ENCODE assay signal across 8 mouse cellular contexts in the genomic region with DNA sequence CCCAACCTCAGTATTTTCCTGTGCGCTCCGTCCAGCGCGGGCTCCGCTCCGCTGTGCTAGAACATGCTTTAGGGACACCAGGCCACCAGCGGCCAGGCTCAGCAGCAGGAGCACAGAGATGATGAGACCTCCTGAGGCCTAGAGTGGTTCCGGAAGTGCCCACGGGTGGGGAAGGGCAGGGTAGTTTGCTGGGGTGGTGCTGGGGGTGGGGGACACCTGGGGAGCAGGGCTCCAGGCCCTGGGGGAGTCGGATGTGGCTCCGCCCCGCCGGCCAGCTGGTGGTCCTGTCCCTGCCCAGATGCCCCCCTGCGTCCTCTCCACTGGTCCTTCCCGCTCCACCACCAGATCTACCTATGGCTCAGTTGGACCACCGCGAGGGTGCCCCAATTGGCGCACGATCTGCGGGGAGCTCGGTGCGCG. TPM values are rescaled to one million over a fixed set of nuclear protein-coding genes. Genes with fewer than 3 reads are reported as not detected.
DNase-seq lines count a peak whose midpoint lies in the region; ATAC-seq and TF ChIP-seq lines count a peak whose summit lies in the region.

No protein-coding gene starts in this region.

- TF ChIP-seq EP300 in ES-Bruce4 (IDR thresholded peaks at IDR 0.05; ENCODE audit: insufficient read depth, low read depth, low read length) = 0 out of 2 replicates have a peak, but pooled peaks have one; percentile 25

- H3K4me2 ChIP-seq in neural tube, embryonic 11.5 days (ENCODE audit: low read depth) = peak overlapping the region; percentile 91

- no peaks in the 10 kb centered on the region for H3K9me3 ChIP-seq in ES-Bruce4 (replicated peaks; ENCODE audit: control insufficient read depth, insufficient read depth, low read length, poor library complexity, severe bottlenecking)
- H3K9me3 ChIP-seq in forebrain, embryonic 10.5 days = no peaks in the 10 kb centered on the region
- no peaks in the 10 kb centered on the region for H3K9me3 ChIP-seq in neural tube, embryonic 11.5 days (ENCODE audit: control insufficient read depth, low read length)

- H3K36me3 ChIP-seq in ES-Bruce4 (ENCODE audit: control insufficient read depth, insufficient read depth, low read length, poor library complexity, severe bottlenecking) = no peaks in the 10 kb centered on the region
- no peaks in the 10 kb centered on the region for H3K36me3 ChIP-seq in forebrain, embryonic 10.5 days (replicated peaks)
- H3K36me3 ChIP-seq in neural tube, embryonic 11.5 days (ENCODE audit: control insufficient read depth, insufficient read depth, low read length) = no peaks in the 10 kb centered on the region

- peak overlapping the region; percentile 77 for H3K9ac ChIP-seq in ES-Bruce4 (ENCODE audit: low read depth, poor library complexity, severe bottlenecking)
- peak overlapping the region; percentile 60 for H3K9ac ChIP-seq in neural tube, embryonic 11.5 days (ENCODE audit: low read length)

- H3K27me3 ChIP-seq in ES-Bruce4 (ENCODE audit: control insufficient read depth, insufficient read depth, low read length, poor library complexity, severe bottlenecking) = no peaks in the 10 kb centered on the region
- H3K27me3 ChIP-seq in forebrain, embryonic 10.5 days (ENCODE audit: poor library complexity, severe bottlenecking) = peaks cover 50% of the 10 kb centered on the region
- no peaks in the 10 kb centered on the region for H3K27me3 ChIP-seq in neural tube, embryonic 11.5 days (ENCODE audit: control insufficient read depth, insufficient read depth, low read length)

- DNase-seq in cerebellum, postnatal 25 days = peak; percentile 41 to 48
- no peak for DNase-seq in cerebellum, postnatal 4 days (ENCODE audit: low spot score in 2 of 2)
- DNase-seq in forebrain, embryonic 10.5 days (ENCODE audit: extremely low spot score, low spot score) = no peak
- DNase-seq in kidney, postnatal 36 days = peak; percentile 34 to 53
- DNase-seq in neural tube, embryonic 11.5 days (ENCODE audit: low spot score) = peak; percentile 55
- no peak for DNase-seq in gastrocnemius, adult 8-10 months (ENCODE audit: low spot score in 2 of 2)
- no peak for DNase-seq in left cerebral cortex, adult 18-20 months (ENCODE audit: low spot score in 2 of 2)

- H3K4me1 ChIP-seq in ES-Bruce4 (ENCODE audit: control insufficient read depth, insufficient read depth, low read length) = peaks cover 5% of the 10 kb centered on the region
- peaks cover 24% of the 10 kb centered on the region for H3K4me1 ChIP-seq in forebrain, embryonic 10.5 days
- peaks cover 5% of the 10 kb centered on the region; the same call in 1 of the 2 replicates for H3K4me1 ChIP-seq in neural tube, embryonic 11.5 days (ENCODE audit: control insufficient read depth, insufficient read depth, low read length)

- TF ChIP-seq POLR2A in ES-Bruce4 (IDR thresholded peaks at IDR 0.05; ENCODE audit: insufficient read depth, low read length) = no peak

- ATAC-seq in neural tube, embryonic 11.5 days (ENCODE audit: insufficient read depth, low FRiP score, low TSS enrichment) = peak; percentile 64; the same call in 1 of the 2 replicates

- peak overlapping the region; percentile 3; the same call in 1 of the 2 replicates for H3K27ac ChIP-seq in ES-Bruce4 (ENCODE audit: insufficient read depth, low read length)
- H3K27ac ChIP-seq in forebrain, embryonic 10.5 days = peak overlapping the region; percentile 72
- no peak overlapping the region for H3K27ac ChIP-seq in neural tube, embryonic 11.5 days (ENCODE audit: low read depth, low read length)

- TF ChIP-seq CTCF in ES-Bruce4 (IDR thresholded peaks at IDR 0.05; ENCODE audit: low read depth, low read length) = no peak

- under 1% methylated on average over 23 of the region's 23 CpGs for WGBS in forebrain, embryonic 10.5 days
- WGBS in neural tube, embryonic 11.5 days = 2% methylated on average over 23 of the region's 23 CpGs

- H3K4me3 ChIP-seq in ES-Bruce4 (ENCODE audit: low read depth, low read length) = peak overlapping the region; percentile 70
- H3K4me3 ChIP-seq in forebrain, embryonic 10.5 days = peak overlapping the region; percentile 58
- peak overlapping the region; percentile 38 for H3K4me3 ChIP-seq in neural tube, embryonic 11.5 days (ENCODE audit: low read depth, low read length)

RNA-seq across cellular contexts. Expression of gene Gm5134, which starts 3.5 kb away (rescaled TPM):
- polyA plus RNA-seq in ES-Bruce4 (2011; ENCODE audit: insufficient read depth, insufficient read length, low read depth, missing spikeins) = 0.38 and 0.43 TPM in 2 replicates
- polyA plus RNA-seq in forebrain, embryonic 10.5 days (2016; fragmentation: Nextera tagmentation; extraction: Ambion mirVana) = 0.12 and 0.19 TPM in 2 replicates
- 0.19 TPM in 1 of 2 replicates, not detected in the other for polyA plus RNA-seq in neural tube, embryonic 11.5 days (2014; fragmentation: Nextera tagmentation; extraction: Ambion mirVana)
- not detected for total RNA-seq in gastrocnemius, adult 8-10 months (2022)
- not detected for total RNA-seq in left cerebral cortex, adult 18-20 months (2021)

RNA-seq across cellular contexts. Expression of gene Vpreb3, which starts 7.9 kb away (rescaled TPM):
- polyA plus RNA-seq in ES-Bruce4 (2011; ENCODE audit: insufficient read depth, insufficient read length, low read depth, missing spikeins) = 1.2 TPM in 1 of 2 replicates, not detected in the other
- polyA plus RNA-seq in forebrain, embryonic 10.5 days (2016; fragmentation: Nextera tagmentation; extraction: Ambion mirVana) = 0.48 and 0.63 TPM in 2 replicates
- 0.53 TPM in 1 of 2 replicates, not detected in the other for polyA plus RNA-seq in neural tube, embryonic 11.5 days (2014; fragmentation: Nextera tagmentation; extraction: Ambion mirVana)
- not detected for total RNA-seq in gastrocnemius, adult 8-10 months (2022)
- not detected for total RNA-seq in left cerebral cortex, adult 18-20 months (2021)

RNA-seq across cellular contexts. Expression of gene Gm867, which starts 10.3 kb away (rescaled TPM):
- polyA plus RNA-seq in ES-Bruce4 (2011; ENCODE audit: insufficient read depth, insufficient read length, low read depth, missing spikeins) = 0.66 and 0.91 TPM in 2 replicates
- polyA plus RNA-seq in forebrain, embryonic 10.5 days (2016; fragmentation: Nextera tagmentation; extraction: Ambion mirVana) = 0.26 TPM in 1 of 2 replicates, not detected in the other
- 0.97 and 1.9 TPM in 2 replicates for polyA plus RNA-seq in neural tube, embryonic 11.5 days (2014; fragmentation: Nextera tagmentation; extraction: Ambion mirVana)
- not detected for total RNA-seq in gastrocnemius, adult 8-10 months (2022)
- not detected for total RNA-seq in left cerebral cortex, adult 18-20 months (2021)

RNA-seq across cellular contexts. Expression of gene Mmp11, which starts 14.5 kb away (rescaled TPM):
- polyA plus RNA-seq in ES-Bruce4 (2011; ENCODE audit: insufficient read depth, insufficient read length, low read depth, missing spikeins) = 23.1 and 27.9 TPM in 2 replicates
- polyA plus RNA-seq in forebrain, embryonic 10.5 days (2016; fragmentation: Nextera tagmentation; extraction: Ambion mirVana) = 22.5 and 24.6 TPM in 2 replicates
- 41.2 and 46.1 TPM in 2 replicates for polyA plus RNA-seq in neural tube, embryonic 11.5 days (2014; fragmentation: Nextera tagmentation; extraction: Ambion mirVana)
- 1 to 10 TPM in 3 of 4 experiments, under 1 TPM in 1; 0.77 to 2.3 (median 1.4) TPM for total RNA-seq in gastrocnemius, adult 8-10 months (2022)
- 1 to 10 TPM; 2.8 to 3.0 TPM for total RNA-seq in left cerebral cortex, adult 18-20 months (2021)

RNA-seq across cellular contexts. Expression of gene Chchd10, which starts 17.9 kb away (rescaled TPM):
- 405 and 450 TPM in 2 replicates for polyA plus RNA-seq in ES-Bruce4 (2011; ENCODE audit: insufficient read depth, insufficient read length, low read depth, missing spikeins)
- 8.8 and 10.7 TPM in 2 replicates for polyA plus RNA-seq in forebrain, embryonic 10.5 days (2016; fragmentation: Nextera tagmentation; extraction: Ambion mirVana)
- polyA plus RNA-seq in neural tube, embryonic 11.5 days (2014; fragmentation: Nextera tagmentation; extraction: Ambion mirVana) = 9.9 and 11.7 TPM in 2 replicates
- 1,000 to 10,000 TPM; 1,130 to 1,571 (median 1,273) TPM for total RNA-seq in gastrocnemius, adult 8-10 months (2022)
- 100 to 1,000 TPM; 416 to 479 TPM for total RNA-seq in left cerebral cortex, adult 18-20 months (2021)

Comparison
In these comparisons a context has a peak if more than half of its experiments do, and no peak if none do; other contexts are left out.
1. DNase-seq: peak in cerebellum, postnatal 25 days (2 of 2), kidney, postnatal 36 days (2 of 2) and neural tube, embryonic 11.5 days (single experiment); none in cerebellum, postnatal 4 days (0 of 2), forebrain, embryonic 10.5 days (single experiment), gastrocnemius, adult 8-10 months (0 of 2) and left cerebral cortex, adult 18-20 months (0 of 2).
2. Peak in every context shown above with its lines, with median percentiles within 50 percentile points of each other: H3K4me3 ChIP-seq.